Mouse (Mus musculus): ENCODE measurements around the gene Nosip. TPM values are rescaled to one million over a fixed set of nuclear protein-coding genes. Genes with fewer than 3 reads are reported as not detected.

The Nosip gene
- polyA plus RNA-seq, 1 experiment from 2014 or later: 67.7 TPM

DNA sequence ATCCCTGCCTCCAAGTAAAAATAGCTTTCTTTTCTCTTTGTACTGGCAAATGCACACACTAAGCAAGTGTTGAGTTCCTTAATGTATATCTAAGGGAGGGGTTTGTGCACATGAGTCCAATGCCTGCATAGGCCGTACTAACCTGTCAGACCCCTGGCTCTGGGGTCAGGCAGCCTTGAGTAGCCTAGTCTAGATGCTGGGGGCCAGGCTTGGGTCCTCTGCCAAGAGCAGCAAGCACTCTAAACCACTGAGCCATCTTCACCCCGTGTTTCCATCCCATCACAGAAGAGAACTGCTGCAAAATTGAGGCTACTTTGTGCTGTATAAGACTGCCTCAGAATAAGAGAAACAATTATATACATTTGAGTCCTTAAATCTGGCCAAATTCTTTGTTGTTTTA lies 15.6 kb downstream of the Nosip start:
- Histone ChIP-seq H3K9ac (ENCODE audit: low read depth, low read length) (no peak overlapping the region), H3K4me3 (ENCODE audit: low read depth, low read length) (no peak overlapping the region), H3K36me3 (ENCODE audit: control insufficient read depth, insufficient read depth, low read length) (peaks cover 14% of the 10 kb centered on the region)

DNA sequence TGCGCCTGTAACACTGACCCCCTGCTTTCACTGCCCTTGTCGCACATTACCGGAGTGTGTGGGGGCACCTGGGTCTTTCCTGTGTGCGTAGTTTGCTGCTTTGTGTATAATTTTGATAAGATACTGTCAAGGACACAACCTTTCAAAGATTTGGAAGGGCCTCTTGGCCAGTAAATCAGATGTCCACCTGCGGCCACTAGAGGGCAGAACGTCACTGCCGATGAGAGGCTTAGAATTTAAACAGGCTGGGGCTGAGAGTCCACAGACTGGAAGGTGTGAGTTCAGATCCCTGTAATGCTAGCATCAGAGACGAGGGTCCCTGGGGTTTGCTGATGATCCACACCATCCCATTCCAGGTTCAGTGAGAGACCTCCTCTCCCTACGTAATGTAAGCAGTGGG lies 16.3 kb downstream of the Nosip start:
- Histone ChIP-seq H3K36me3 (ENCODE audit: control insufficient read depth, insufficient read depth, low read length) (peaks cover 14% of the 10 kb centered on the region), H3K4me1 (ENCODE audit: control insufficient read depth, insufficient read depth, low read length) (no peaks in the 10 kb centered on the region), H3K4me2 (ENCODE audit: low read length) (no peak overlapping the region), H3K9me3 (replicated peaks; ENCODE audit: control insufficient read depth, low read length, poor library complexity, severe bottlenecking) (no peaks in the 10 kb centered on the region), H3K4me3 (ENCODE audit: low read depth, low read length) (no peak overlapping the region), H3K9ac (ENCODE audit: low read depth, low read length) (no peak overlapping the region), H3K27ac (ENCODE audit: low read length) (no peak overlapping the region), H3K27me3 (ENCODE audit: control insufficient read depth, insufficient read depth, low read depth, low read length) (no peaks in the 10 kb centered on the region)
- ATAC-seq: 0 out of 2 replicates have a peak, but pooled peaks have one; percentile 7
- 38% methylated on average over 9 of the region's 9 CpGs for WGBS

More for the DNA sequence above, 15.6 kb downstream of the Nosip start:
- H3K27ac ChIP-seq (ENCODE audit: low read length): no peak overlapping the region
- no peaks in the 10 kb centered on the region for H3K9me3 ChIP-seq (replicated peaks; ENCODE audit: control insufficient read depth, low read length, poor library complexity, severe bottlenecking)
- H3K4me1 ChIP-seq (ENCODE audit: control insufficient read depth, insufficient read depth, low read length): no peaks in the 10 kb centered on the region
- ATAC-seq: no peak
- H3K4me2 ChIP-seq (ENCODE audit: low read length): no peak overlapping the region
- WGBS: 94% methylated on average over 2 of the region's 2 CpGs
- no peaks in the 10 kb centered on the region for H3K27me3 ChIP-seq (ENCODE audit: control insufficient read depth, insufficient read depth, low read depth, low read length)

DNA sequence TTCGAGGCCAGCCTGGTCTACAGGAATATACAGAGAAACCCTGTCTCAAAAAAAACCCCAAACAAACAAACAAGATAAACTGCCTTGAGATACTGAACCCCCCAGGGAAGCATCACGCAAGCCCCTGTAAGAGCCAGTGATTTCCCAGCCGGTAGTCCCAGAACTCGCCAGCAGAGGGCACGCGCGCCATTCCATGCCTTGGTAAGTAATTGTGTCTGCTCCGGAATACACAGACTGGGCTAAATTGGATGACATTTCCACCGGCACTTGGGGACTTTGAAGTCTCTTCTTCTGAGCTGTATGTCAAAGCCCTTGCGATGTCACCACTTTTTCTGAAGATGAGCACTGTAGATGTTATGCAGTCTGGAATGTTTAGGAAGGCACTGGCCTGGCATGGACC lies 17.6 kb downstream of the Nosip start:
- Histone ChIP-seq H3K36me3 (ENCODE audit: control insufficient read depth, insufficient read depth, low read length) (peaks cover 14% of the 10 kb centered on the region), H3K4me1 (ENCODE audit: control insufficient read depth, insufficient read depth, low read length) (no peaks in the 10 kb centered on the region), H3K4me2 (ENCODE audit: low read length) (no peak overlapping the region), H3K27ac (ENCODE audit: low read length) (peak overlapping the region; percentile 9; the same call in 1 of the 2 replicates), H3K9me3 (replicated peaks; ENCODE audit: control insufficient read depth, low read length, poor library complexity, severe bottlenecking) (no peaks in the 10 kb centered on the region), H3K27me3 (ENCODE audit: control insufficient read depth, insufficient read depth, low read depth, low read length) (no peaks in the 10 kb centered on the region), H3K4me3 (ENCODE audit: low read depth, low read length) (no peak overlapping the region), H3K9ac (ENCODE audit: low read depth, low read length) (no peak overlapping the region)
- peak; percentile 46; the same call in 1 of the 2 replicates for ATAC-seq
- WGBS: 1% methylated on average over 10 of the region's 10 CpGs

DNA sequence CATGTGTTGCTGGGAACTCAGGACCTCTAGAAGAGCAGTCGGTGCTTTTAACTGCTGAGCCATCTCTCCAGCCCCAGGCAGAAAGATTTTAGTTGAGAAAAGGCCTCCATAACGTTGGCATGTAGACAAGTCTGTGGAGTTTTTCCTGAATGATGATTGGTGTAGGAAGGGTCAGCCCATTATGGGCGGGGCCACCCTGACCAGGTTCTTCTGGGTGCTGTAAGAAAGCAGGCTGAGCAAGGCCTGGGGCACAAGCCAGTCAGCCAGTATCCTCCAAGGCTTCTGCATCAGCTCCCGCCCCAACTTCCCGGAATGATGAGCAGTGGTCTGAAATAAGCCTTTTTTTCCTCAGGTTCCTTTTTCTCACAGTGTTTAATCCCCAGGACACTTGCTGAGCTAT lies 18.8 kb downstream of the Nosip start:
- Histone ChIP-seq H3K36me3 (ENCODE audit: control insufficient read depth, insufficient read depth, low read length) (peaks cover 14% of the 10 kb centered on the region), H3K9me3 (replicated peaks; ENCODE audit: control insufficient read depth, low read length, poor library complexity, severe bottlenecking) (no peaks in the 10 kb centered on the region), H3K4me2 (ENCODE audit: low read length) (no peak overlapping the region), H3K9ac (ENCODE audit: low read depth, low read length) (no peak overlapping the region), H3K27ac (ENCODE audit: low read length) (no peak overlapping the region), H3K4me3 (ENCODE audit: low read depth, low read length) (no peak overlapping the region), H3K27me3 (ENCODE audit: control insufficient read depth, insufficient read depth, low read depth, low read length) (no peaks in the 10 kb centered on the region), H3K4me1 (ENCODE audit: control insufficient read depth, insufficient read depth, low read length) (no peaks in the 10 kb centered on the region)
- 45% methylated on average over 5 of the region's 5 CpGs for WGBS
- ATAC-seq: no peak

DNA sequence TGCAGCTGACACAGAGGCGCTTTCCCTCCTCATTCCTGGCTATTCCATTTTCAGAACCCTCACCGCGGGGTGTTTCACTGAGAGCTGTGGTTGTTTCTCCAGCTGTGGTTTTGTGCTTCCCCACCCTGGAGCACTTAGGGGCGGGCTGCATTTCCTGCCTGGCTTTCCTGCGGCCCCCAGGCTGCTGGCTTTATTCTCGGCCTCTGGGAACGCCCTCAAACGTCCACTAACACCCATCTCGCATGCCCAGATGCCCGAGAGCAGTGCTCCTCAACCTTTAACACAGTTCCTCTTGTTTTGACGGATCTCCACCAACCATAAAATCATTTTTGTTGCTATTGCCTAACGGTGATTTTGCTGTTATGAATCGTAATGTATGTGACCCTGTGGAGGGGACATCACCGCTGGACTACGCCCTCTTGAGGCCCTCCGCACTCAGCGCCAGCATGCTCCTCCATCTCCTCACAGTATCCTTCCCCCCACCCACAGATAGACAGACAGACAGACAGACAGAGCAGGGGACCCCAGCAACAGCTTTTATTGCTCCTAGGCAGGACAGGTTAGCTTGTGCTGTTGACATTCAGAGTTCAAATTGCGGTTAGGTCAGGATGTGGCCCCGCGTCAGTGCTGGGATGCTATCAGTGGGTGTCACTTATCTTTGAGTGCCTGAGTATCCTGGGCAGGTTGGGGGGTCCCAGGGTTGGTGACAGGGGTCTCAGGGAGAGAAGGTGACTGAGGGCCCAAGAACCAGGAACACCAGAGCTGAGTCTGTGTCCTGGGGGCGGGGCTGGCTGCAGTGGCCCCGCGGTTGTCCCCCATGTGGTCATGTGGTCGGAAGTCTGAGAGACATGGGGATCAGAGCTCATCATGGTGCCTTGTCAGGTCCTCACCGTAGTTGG lies 20.4 kb downstream of the Nosip start:
- ATAC-seq: no peak
- no peak overlapping the region for H3K4me2 ChIP-seq (ENCODE audit: low read length)
- WGBS: 78% methylated on average over 25 of the region's 25 CpGs
- H3K9me3 ChIP-seq (replicated peaks; ENCODE audit: control insufficient read depth, low read length, poor library complexity, severe bottlenecking): no peaks in the 10 kb centered on the region
- peak overlapping the region; percentile 20; the same call in 1 of the 2 replicates for H3K9ac ChIP-seq (ENCODE audit: low read depth, low read length)
- H3K4me3 ChIP-seq (ENCODE audit: low read depth, low read length): no peak overlapping the region
- no peaks in the 10 kb centered on the region for H3K27me3 ChIP-seq (ENCODE audit: control insufficient read depth, insufficient read depth, low read depth, low read length)
- no peaks in the 10 kb centered on the region for H3K4me1 ChIP-seq (ENCODE audit: control insufficient read depth, insufficient read depth, low read length)
- H3K36me3 ChIP-seq (ENCODE audit: control insufficient read depth, insufficient read depth, low read length): peaks cover 7% of the 10 kb centered on the region; the same call in 1 of the 2 replicates
- peak overlapping the region; percentile 53 for H3K27ac ChIP-seq (ENCODE audit: low read length)

DNA sequence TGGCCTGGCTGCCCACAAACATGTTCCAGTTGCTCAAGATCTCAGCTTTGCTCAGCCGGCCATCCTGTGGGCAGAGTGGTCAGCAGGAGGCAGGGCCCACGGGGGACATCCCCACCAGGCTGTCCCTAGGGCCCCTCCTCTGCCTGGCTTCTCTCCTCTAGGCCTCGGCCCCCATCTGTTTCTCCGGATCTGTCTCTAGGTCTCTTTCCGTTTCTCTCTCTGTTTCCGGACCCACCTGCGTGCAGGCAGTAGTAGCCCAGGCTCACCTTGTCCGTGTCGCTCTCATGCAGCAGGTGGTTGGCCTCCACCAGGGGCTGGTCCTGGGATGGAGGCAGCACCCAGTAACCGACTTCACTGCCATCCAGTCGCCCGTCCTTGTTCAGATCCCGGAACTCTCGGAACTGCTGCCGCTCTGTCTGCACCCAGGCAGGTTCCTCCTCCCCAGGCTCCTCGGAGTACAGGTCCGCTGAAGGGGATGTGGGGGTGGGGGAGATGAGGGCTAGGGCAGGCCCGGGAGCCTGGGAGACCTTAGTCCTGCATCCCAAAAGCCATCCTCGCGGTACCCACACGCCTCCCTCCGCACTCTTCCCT lies 21.2 kb downstream of the Nosip start:
- ATAC-seq: no peak
- Histone ChIP-seq H3K27ac (ENCODE audit: low read length) (no peak overlapping the region), H3K4me1 (ENCODE audit: control insufficient read depth, insufficient read depth, low read length) (no peaks in the 10 kb centered on the region), H3K36me3 (ENCODE audit: control insufficient read depth, insufficient read depth, low read length) (peaks cover 5% of the 10 kb centered on the region; the same call in 1 of the 2 replicates), H3K9ac (ENCODE audit: low read depth, low read length) (peak overlapping the region; percentile 20; the same call in 1 of the 2 replicates), H3K4me2 (ENCODE audit: low read length) (no peak overlapping the region), H3K27me3 (ENCODE audit: control insufficient read depth, insufficient read depth, low read depth, low read length) (no peaks in the 10 kb centered on the region), H3K9me3 (replicated peaks; ENCODE audit: control insufficient read depth, low read length, poor library complexity, severe bottlenecking) (no peaks in the 10 kb centered on the region), H3K4me3 (ENCODE audit: low read depth, low read length) (no peak overlapping the region)
- 81% methylated on average over 22 of the region's 22 CpGs for WGBS

DNA sequence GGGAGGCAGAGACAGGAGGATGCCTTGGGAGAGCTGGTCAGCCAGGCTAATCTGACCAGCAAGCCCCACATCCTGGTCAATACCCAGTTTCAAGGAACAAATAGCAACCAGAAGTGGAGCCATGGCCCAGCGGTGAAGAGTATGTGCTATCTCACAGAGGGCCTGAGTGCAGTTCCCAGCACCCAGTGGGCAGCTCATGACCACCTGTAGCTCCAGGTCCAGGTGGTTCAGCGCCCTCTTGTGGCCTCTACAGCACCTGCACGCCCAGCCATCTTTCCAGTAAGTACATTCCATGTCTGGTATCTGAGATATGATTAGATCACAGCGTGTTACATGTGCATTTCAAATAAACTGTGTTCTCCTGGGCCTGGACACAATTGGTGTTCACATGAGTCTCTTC lies 23.9 kb downstream of the Nosip start:
- Histone ChIP-seq H3K9ac (ENCODE audit: low read depth, low read length) (no peak overlapping the region), H3K27ac (ENCODE audit: low read length) (no peak overlapping the region), H3K4me2 (ENCODE audit: low read length) (no peak overlapping the region), H3K4me1 (ENCODE audit: control insufficient read depth, insufficient read depth, low read length) (peaks cover 2% of the 10 kb centered on the region; the same call in 1 of the 2 replicates), H3K36me3 (ENCODE audit: control insufficient read depth, insufficient read depth, low read length) (peaks cover 5% of the 10 kb centered on the region; the same call in 1 of the 2 replicates), H3K9me3 (replicated peaks; ENCODE audit: control insufficient read depth, low read length, poor library complexity, severe bottlenecking) (no peaks in the 10 kb centered on the region), H3K27me3 (ENCODE audit: control insufficient read depth, insufficient read depth, low read depth, low read length) (no peaks in the 10 kb centered on the region), H3K4me3 (ENCODE audit: low read depth, low read length) (no peak overlapping the region)
- ATAC-seq: no peak
- 82% methylated on average over 4 of the region's 4 CpGs for WGBS

DNA sequence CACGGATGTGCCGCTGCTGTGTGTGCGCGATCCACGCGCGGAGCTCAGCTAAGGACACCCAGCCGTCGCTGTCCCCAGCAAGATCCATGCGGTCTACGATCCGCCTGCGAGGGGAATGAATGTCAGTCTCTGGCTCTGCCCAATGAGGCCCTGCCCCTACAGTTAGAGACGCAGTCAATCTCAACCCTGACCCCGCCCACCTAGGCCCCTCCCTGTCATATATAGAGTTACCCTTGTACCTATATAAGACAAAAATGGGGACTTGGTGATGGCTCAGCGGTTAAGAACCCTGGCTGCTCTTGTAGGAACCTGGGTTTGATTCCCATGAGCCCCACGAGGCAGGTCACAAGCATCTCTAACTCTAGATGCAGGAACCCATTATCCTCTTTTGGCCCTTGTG lies 26.4 kb downstream of the Nosip start:
- no peak overlapping the region for H3K27ac ChIP-seq (ENCODE audit: low read length)
- ATAC-seq: no peak
- H3K4me1 ChIP-seq (ENCODE audit: control insufficient read depth, insufficient read depth, low read length): peaks cover 5% of the 10 kb centered on the region
- H3K27me3 ChIP-seq (ENCODE audit: control insufficient read depth, insufficient read depth, low read depth, low read length): no peaks in the 10 kb centered on the region
- peaks cover 5% of the 10 kb centered on the region; the same call in 1 of the 2 replicates for H3K36me3 ChIP-seq (ENCODE audit: control insufficient read depth, insufficient read depth, low read length)
- no peaks in the 10 kb centered on the region for H3K9me3 ChIP-seq (replicated peaks; ENCODE audit: control insufficient read depth, low read length, poor library complexity, severe bottlenecking)
- 97% methylated on average over 17 of the region's 17 CpGs for WGBS
- no peak overlapping the region for H3K4me2 ChIP-seq (ENCODE audit: low read length)
- H3K4me3 ChIP-seq (ENCODE audit: low read depth, low read length): no peak overlapping the region
- no peak overlapping the region for H3K9ac ChIP-seq (ENCODE audit: low read depth, low read length)
